Mouse (Mus musculus): ENCODE data around the gene Stxbp3. TPM values are rescaled to one million over a fixed set of nuclear protein-coding genes. Genes with fewer than 3 reads are reported as not detected.

Gene Stxbp3
- polyA plus RNA-seq, 1 experiment = 0.74 TPM

GRCm38 (mm10) chr3:108860786-108861185 is 20.5 kb upstream of the Stxbp3 start:
- Histone ChIP-seq H3K36me3 (ENCODE audit: control insufficient read depth) (no peaks in the 10 kb centered on the region), H3K9me3 (ENCODE audit: control insufficient read depth, low read length) (no peaks in the 10 kb centered on the region), H3K4me3 (replicated peaks) (no peak overlapping the region), H3K27me3 (ENCODE audit: control insufficient read depth) (no peaks in the 10 kb centered on the region), H3K4me1 (ENCODE audit: control insufficient read depth) (no peaks in the 10 kb centered on the region)
- TF ChIP-seq TAL1 (IDR thresholded peaks at IDR 0.05; ENCODE audit: low read length) (no peak), GATA1 (IDR thresholded peaks at IDR 0.05; ENCODE audit: low read length) (no peak)

- no peaks in the 10 kb centered on the region for H3K27me3 ChIP-seq (ENCODE audit: control insufficient read depth)
- H3K4me3 ChIP-seq (replicated peaks) = no peak overlapping the region
- no peaks in the 10 kb centered on the region for H3K36me3 ChIP-seq (ENCODE audit: control insufficient read depth)
- no peaks in the 10 kb centered on the region for H3K9me3 ChIP-seq (ENCODE audit: control insufficient read depth, low read length)
- TF ChIP-seq TAL1 (IDR thresholded peaks at IDR 0.05; ENCODE audit: low read length) (no peak), GATA1 (IDR thresholded peaks at IDR 0.05; ENCODE audit: low read length) (no peak)
- no peaks in the 10 kb centered on the region for H3K4me1 ChIP-seq (ENCODE audit: control insufficient read depth)
Observed at GRCm38 (mm10) chr3:108858231-108858770, 18.0 kb upstream of the Stxbp3 start.

GRCm38 (mm10) chr3:108857714-108858113 is 17.4 kb upstream of the Stxbp3 start:
- TF ChIP-seq GATA1 (IDR thresholded peaks at IDR 0.05; ENCODE audit: low read length) (no peak), TAL1 (IDR thresholded peaks at IDR 0.05; ENCODE audit: low read length) (no peak)
- Histone ChIP-seq H3K9me3 (ENCODE audit: control insufficient read depth, low read length) (no peaks in the 10 kb centered on the region), H3K4me3 (replicated peaks) (no peak overlapping the region), H3K36me3 (ENCODE audit: control insufficient read depth) (no peaks in the 10 kb centered on the region), H3K4me1 (ENCODE audit: control insufficient read depth) (no peaks in the 10 kb centered on the region), H3K27me3 (ENCODE audit: control insufficient read depth) (no peaks in the 10 kb centered on the region)

GRCm38 (mm10) chr3:108857124-108857470 is 16.8 kb upstream of the Stxbp3 start:
- Histone ChIP-seq H3K4me1 (ENCODE audit: control insufficient read depth) (no peaks in the 10 kb centered on the region), H3K4me3 (replicated peaks) (no peak overlapping the region), H3K9me3 (ENCODE audit: control insufficient read depth, low read length) (no peaks in the 10 kb centered on the region), H3K36me3 (ENCODE audit: control insufficient read depth) (no peaks in the 10 kb centered on the region), H3K27me3 (ENCODE audit: control insufficient read depth) (no peaks in the 10 kb centered on the region)
- no peak for TF ChIP-seq GATA1 (IDR thresholded peaks at IDR 0.05; ENCODE audit: low read length)
- no peak for TF ChIP-seq TAL1 (IDR thresholded peaks at IDR 0.05; ENCODE audit: low read length)

GRCm38 (mm10) chr3:108856386-108857123 is 16.2 kb upstream of the Stxbp3 start:
- H3K4me1 ChIP-seq (ENCODE audit: control insufficient read depth) = no peaks in the 10 kb centered on the region
- no peaks in the 10 kb centered on the region for H3K9me3 ChIP-seq (ENCODE audit: control insufficient read depth, low read length)
- TF ChIP-seq TAL1 (IDR thresholded peaks at IDR 0.05; ENCODE audit: low read length) (no peak), GATA1 (IDR thresholded peaks at IDR 0.05; ENCODE audit: low read length) (no peak)

GRCm38 (mm10) chr3:108855864-108856263 is 15.5 kb upstream of the Stxbp3 start:
- Histone ChIP-seq H3K4me3 (replicated peaks) (no peak overlapping the region), H3K27me3 (ENCODE audit: control insufficient read depth) (no peaks in the 10 kb centered on the region), H3K9me3 (ENCODE audit: control insufficient read depth, low read length) (no peaks in the 10 kb centered on the region), H3K4me1 (ENCODE audit: control insufficient read depth) (no peaks in the 10 kb centered on the region), H3K36me3 (ENCODE audit: control insufficient read depth) (no peaks in the 10 kb centered on the region)
- no peak for TF ChIP-seq GATA1 (IDR thresholded peaks at IDR 0.05; ENCODE audit: low read length)
- TF ChIP-seq TAL1 (IDR thresholded peaks at IDR 0.05; ENCODE audit: low read length) = no peak

More at GRCm38 (mm10) chr3:108856386-108857123, 16.2 kb upstream of the Stxbp3 start:
- Histone ChIP-seq H3K4me3 (replicated peaks) (no peak overlapping the region), H3K36me3 (ENCODE audit: control insufficient read depth) (no peaks in the 10 kb centered on the region), H3K27me3 (ENCODE audit: control insufficient read depth) (no peaks in the 10 kb centered on the region)

GRCm38 (mm10) chr3:108855371-108855770 is 15.0 kb upstream of the Stxbp3 start:
- Histone ChIP-seq H3K36me3 (ENCODE audit: control insufficient read depth) (no peaks in the 10 kb centered on the region), H3K4me1 (ENCODE audit: control insufficient read depth) (no peaks in the 10 kb centered on the region), H3K27me3 (ENCODE audit: control insufficient read depth) (no peaks in the 10 kb centered on the region), H3K9me3 (ENCODE audit: control insufficient read depth, low read length) (no peaks in the 10 kb centered on the region), H3K4me3 (replicated peaks) (no peak overlapping the region)
- no peak for TF ChIP-seq TAL1 (IDR thresholded peaks at IDR 0.05; ENCODE audit: low read length)
- TF ChIP-seq GATA1 (IDR thresholded peaks at IDR 0.05; ENCODE audit: low read length) = no peak

- no peak for TF ChIP-seq GATA1 (IDR thresholded peaks at IDR 0.05; ENCODE audit: low read length)
- no peak for TF ChIP-seq TAL1 (IDR thresholded peaks at IDR 0.05; ENCODE audit: low read length)
- Histone ChIP-seq H3K4me1 (ENCODE audit: control insufficient read depth) (no peaks in the 10 kb centered on the region), H3K4me3 (replicated peaks) (no peak overlapping the region), H3K36me3 (ENCODE audit: control insufficient read depth) (no peaks in the 10 kb centered on the region), H3K27me3 (ENCODE audit: control insufficient read depth) (no peaks in the 10 kb centered on the region), H3K9me3 (ENCODE audit: control insufficient read depth, low read length) (no peaks in the 10 kb centered on the region)
Observed at GRCm38 (mm10) chr3:108853266-108853665, 12.9 kb upstream of the Stxbp3 start.

GRCm38 (mm10) chr3:108851996-108852697 is 11.8 kb upstream of the Stxbp3 start:
- H3K4me1 ChIP-seq (ENCODE audit: control insufficient read depth) = no peaks in the 10 kb centered on the region

More at GRCm38 (mm10) chr3:108851996-108852697, 11.8 kb upstream of the Stxbp3 start:
- Histone ChIP-seq H3K36me3 (ENCODE audit: control insufficient read depth) (no peaks in the 10 kb centered on the region), H3K27me3 (ENCODE audit: control insufficient read depth) (no peaks in the 10 kb centered on the region), H3K9me3 (ENCODE audit: control insufficient read depth, low read length) (no peaks in the 10 kb centered on the region), H3K4me3 (replicated peaks) (no peak overlapping the region)
- TF ChIP-seq GATA1 (IDR thresholded peaks at IDR 0.05; ENCODE audit: low read length) (no peak), TAL1 (IDR thresholded peaks at IDR 0.05; ENCODE audit: low read length) (no peak)

All from erythroblast, embryonic 14.5 days (primary cell).